Mouse (Mus musculus) gastrocnemius, postnatal 14 days (tissue): ENCODE measurements at regions not wholly inside any gene's neighbourhood (a gene's known extent, or its start where the extent isn't known, plus 50 kb on each side); places are given as distances from the start of the nearest gene placed in this dataset.

ENCODE experiments used
- DNase-seq: peaks from one replicate; pipeline ENCODE4 v3.0.0; 2021; ENCODE audit warnings: mixed read lengths
- intact Hi-C: fragments of 180-260 bp; cut with DNase I; formaldehyde crosslinking; loops from one replicate; pipeline ENCODE4 v1.15.1; 2025; ENCODE audit warnings: low total_unique reads

GRCm38 (mm10) chr15:39998063-39998462, 136.1 kb upstream of the 9330182O14Rik start:
- intact Hi-C loops, result no loop called here
- no peak for DNase-seq

DNA sequence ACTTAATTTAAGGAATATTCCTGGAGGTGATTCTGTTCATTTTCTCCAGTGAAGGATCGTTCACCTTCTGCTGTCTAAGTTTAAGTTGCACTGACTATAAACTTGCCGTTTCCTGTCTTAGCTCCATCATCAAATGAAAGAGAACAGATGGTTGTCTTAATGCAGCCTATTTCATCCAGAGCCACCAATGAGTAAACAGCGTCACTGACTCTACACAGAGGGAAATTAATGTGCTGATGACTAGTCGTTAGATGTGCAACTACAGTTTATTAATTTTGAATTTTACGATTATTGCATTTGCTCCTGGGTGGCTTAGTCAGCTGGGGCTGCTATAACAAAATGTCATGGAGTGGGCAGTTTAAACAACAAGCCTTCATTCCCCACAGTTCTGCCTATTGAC, 134.1 kb upstream of the 9330182O14Rik start:
- intact Hi-C loops, result no loop called here
- DNase-seq, result no peak

DNA sequence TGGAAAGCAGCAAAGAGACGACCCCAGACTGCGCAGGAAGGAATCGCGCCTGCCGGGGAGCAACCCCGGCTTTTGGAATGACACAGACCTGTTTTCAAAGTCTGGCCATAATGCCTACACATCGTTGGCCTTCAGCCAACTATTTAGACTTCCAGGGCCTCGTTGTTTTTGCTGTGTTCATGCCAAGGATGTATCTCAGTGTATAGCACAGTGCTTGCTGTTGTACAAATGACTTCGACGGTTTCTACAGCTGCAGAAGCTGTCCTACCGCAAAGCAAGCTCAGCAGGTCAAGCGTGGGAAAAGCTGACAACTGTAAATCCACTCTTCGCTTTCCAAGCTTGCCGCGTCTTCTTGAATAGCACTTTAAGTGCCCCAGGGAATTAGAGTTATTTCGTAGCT, 129.1 kb upstream of the 9330182O14Rik start:
- no peak for DNase-seq
- intact Hi-C loops, result no loop called here

- no peak for DNase-seq
- intact Hi-C loops, result no loop called here
Measured at GRCm38 (mm10) chr15:40007844-40008243, 126.3 kb upstream of the 9330182O14Rik start.

GRCm38 (mm10) chr15:40013833-40014232, 120.3 kb upstream of the 9330182O14Rik start:
- DNase-seq, result no peak
- intact Hi-C loops, result no loop called here

DNA sequence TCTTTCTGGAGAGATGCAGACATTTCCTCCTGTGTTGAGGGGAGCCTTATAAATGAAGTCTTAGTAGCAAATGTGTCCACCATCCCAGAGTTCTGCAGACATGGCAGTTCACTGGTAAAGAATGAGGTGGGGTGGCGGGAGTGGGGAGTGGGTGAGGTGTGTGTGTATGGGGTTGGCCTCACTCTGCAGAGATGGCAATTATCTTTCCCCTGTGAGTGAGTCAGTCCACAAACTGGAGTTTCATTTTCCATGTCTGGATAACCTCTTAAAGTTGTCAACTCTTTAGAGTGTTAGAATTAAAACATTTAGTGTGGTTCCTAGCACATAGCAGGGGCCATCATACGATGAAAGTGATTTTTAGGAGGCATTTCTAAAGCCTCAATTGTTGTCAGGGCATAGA, 117.1 kb upstream of the 9330182O14Rik start:
- intact Hi-C loops, result no loop called here
- no peak for DNase-seq

DNA sequence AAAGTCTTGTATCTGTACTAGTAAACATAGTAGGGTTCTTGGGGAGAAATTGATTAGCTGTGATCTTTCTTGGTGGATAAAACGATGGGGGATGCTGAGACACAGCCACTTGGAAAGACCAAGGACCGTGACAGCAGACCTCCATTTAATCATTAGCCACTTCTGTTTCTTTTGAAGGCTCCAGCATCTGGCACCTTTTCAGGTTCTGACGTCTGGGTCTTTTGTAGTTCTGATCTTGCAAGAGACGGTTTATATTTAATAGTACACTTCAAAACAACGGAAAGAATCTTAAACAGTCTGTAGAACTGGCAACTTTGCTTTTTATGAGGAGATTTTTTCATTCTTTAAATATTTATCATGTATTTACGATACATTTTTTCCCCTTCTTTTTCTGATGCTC, 116.6 kb upstream of the 9330182O14Rik start:
- intact Hi-C loops, result no loop called here
- no peak for DNase-seq

- DNase-seq, result no peak
- intact Hi-C loops, result no loop called here
Measured at GRCm38 (mm10) chr15:40018047-40018791, 115.9 kb upstream of the 9330182O14Rik start.

DNA sequence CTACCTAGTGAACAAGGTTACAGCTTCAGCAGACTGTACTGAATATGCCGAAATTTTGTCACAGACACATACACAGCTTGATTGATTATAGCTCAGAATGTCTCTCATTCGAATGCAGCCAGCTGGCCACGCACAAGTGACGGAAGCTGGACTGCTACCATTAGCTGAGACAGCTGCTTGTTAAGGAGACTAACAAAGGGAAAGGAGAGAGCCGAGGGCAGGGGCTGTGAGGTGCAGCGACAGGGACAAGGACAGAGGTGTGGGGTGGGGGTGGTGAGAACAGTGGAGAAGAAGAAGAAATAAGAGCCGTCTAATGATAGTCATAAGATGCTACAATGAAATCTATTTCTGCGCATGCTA, 115.4 kb upstream of the 9330182O14Rik start:
- intact Hi-C loops, result no loop called here
- no peak for DNase-seq

DNA sequence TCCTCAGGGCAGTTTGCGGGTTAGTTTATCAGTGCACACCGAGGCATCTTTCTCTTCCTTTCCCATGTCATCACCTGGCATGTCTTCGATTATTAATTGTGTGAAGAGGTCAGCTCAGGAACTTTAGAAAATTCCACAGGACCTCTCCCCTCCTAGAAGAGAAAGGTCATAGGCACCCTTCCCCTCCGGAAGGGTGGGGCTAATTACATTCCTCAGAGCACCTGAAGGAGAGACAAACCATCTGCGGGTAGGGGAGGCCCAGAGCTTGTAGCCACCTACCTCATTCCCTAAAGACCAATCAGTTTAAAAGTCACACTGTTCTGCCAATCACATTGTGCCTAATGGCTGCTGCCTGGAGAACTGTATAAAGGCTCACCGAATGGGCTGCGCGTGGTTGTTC, 114.9 kb upstream of the 9330182O14Rik start:
- intact Hi-C loops, result no loop called here
- no peak for DNase-seq

DNA sequence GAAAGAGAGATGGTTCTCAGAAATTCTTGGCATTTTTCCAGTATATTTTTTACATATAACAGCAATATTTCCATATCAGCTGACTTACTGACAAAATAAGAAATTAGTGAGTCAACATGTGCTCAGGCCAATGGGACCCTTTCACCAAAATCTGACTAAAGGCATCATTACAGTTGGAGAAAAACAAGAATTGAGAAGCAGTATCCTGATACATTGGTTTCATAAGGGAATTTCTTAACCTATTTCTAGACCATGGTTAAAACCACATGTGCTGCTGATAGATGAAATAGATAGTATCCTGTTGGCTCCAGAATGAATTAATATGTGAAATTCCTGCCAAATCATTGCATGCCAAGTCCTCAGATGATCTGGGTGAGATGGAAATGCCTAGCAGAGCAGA, 114.1 kb upstream of the 9330182O14Rik start:
- intact Hi-C loops, result no loop called here
- no peak for DNase-seq

DNA sequence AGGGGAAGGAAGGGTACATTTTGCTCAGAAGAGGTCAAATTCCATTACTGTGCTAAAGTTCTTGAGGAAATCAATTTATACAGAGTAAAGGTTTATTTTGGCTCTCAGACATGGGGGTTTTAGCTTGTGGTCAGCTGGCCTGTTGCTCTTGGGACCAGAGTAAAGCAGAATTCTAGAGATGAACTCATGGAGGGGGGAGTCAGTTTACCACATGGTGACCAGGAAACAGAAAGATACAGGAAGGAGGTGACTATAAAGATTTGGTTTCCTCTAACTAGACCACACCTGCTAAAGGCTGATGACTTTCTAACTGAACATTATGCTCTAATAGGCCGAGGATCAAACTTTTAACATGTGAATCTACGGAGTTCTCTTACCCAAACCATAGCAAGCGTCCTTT, 113.5 kb upstream of the 9330182O14Rik start:
- DNase-seq, result no peak
- intact Hi-C loops, result no loop called here

DNA sequence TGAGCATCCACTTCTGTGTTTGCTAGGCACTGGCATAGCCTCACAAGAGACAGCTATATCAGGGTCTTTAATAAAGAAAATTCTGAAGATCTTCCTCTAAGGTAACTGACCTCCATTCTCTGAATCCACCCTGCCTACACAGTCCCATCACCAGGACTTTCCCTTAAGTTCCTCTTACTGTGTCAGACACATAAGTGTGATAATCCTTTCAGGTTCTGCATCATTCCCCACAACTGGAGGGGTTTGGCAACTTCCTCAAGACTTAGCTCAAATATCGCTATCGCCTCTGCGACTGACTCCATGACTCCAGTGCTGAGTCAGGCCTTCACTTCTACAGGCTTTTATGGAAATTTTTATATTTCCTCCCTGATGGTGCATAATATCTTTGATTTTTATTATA, 111.0 kb upstream of the 9330182O14Rik start:
- intact Hi-C loops, result no loop called here
- no peak for DNase-seq

GRCm38 (mm10) chr15:40032088-40032487, 102.1 kb upstream of the 9330182O14Rik start:
- intact Hi-C loops, result no loop called here
- DNase-seq, result no peak

DNA sequence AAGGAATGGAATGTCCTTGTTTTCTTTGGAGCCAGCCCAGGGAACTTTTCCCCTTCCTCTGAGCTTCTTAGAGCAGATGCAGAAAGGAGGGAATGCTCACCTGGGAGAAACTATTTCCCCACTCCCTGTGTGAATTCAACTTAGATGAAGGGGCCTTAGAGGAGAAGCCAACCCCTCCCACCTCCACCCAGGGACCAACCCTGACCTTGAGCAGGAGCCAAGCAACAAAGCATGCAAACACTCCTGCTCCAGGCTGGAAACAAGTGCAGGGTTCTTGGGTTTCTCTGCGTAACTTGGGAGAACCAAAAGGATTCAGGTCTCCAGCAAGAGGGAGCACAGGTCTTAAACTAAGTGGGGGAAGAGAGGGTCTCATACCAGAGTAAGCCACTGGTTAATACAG, 98.0 kb upstream of the 9330182O14Rik start:
- no peak for DNase-seq
- intact Hi-C loops, result no loop called here

- no peak for DNase-seq
Measured at GRCm38 (mm10) chr15:40037266-40037665, 96.9 kb upstream of the 9330182O14Rik start.

GRCm38 (mm10) chr15:40046219-40046618, 87.9 kb upstream of the 9330182O14Rik start:
- DNase-seq, result no peak
- intact Hi-C loops, result no loop called here

More at GRCm38 (mm10) chr15:40037266-40037665, 96.9 kb upstream of the 9330182O14Rik start:
- intact Hi-C loops, result no loop called here

- DNase-seq, result no peak
- intact Hi-C loops, result no loop called here
Measured at GRCm38 (mm10) chr15:40047100-40047499, 87.1 kb upstream of the 9330182O14Rik start.

- intact Hi-C loops, result no loop called here
- no peak for DNase-seq
Measured at GRCm38 (mm10) chr15:40068051-40068450, 66.1 kb upstream of the 9330182O14Rik start.

- DNase-seq, result peak; percentile 35
- intact Hi-C loops, result no loop called here
Measured at GRCm38 (mm10) chr15:40075334-40075893, 58.8 kb upstream of the 9330182O14Rik start.

DNA sequence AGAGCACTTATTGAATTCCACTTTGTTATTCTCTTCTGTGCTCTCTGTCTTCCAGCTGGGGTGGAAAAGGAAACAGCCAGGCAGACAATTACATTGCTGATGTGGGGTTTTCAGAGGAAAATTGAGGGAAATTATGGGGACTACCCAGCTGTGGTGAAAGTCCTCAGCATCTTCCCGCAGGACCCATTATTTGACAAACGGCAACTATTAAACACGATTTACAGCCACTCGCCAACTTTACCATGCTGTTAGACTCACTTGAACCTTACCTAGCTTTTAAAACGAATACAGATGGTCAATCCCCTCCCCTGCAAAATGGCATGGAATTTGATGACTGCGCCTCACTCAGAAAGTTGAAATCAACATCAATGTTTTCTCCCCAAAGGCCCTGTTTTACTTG, 54.3 kb upstream of the 9330182O14Rik start:
- intact Hi-C loops, result no loop called here
- DNase-seq, result no peak
